Mouse (Mus musculus) intestine, embryonic 15.5 days (tissue): ENCODE results near the gene Nrd1. TPM values are rescaled to one million over a fixed set of nuclear protein-coding genes. Genes with fewer than 3 reads are reported as not detected.
A peak's percentile ranks its signal among the peaks of the same experiment; 100 is the strongest.

Experiments
- ATAC-seq: fragments of 200-750 bp; cut with Nextera tagmentation; 2 replicates; pipeline ENCODE4 v1.8.0; 2017; ENCODE audit warnings: moderate TSS enrichment, moderate library complexity
- H3K27ac ChIP-seq: fragments of 300-500 bp; sonication (generic); 2 replicates; pipeline ENCODE4 v1.5.1; 2015; ENCODE audit warnings: mild to moderate bottlenecking, inconsistent platforms
- H3K27me3 ChIP-seq: fragments of 300-500 bp; sonication (generic); replicated peaks from 2 replicates; pipeline ENCODE4 v1.6.1; 2015; ENCODE audit warnings: inconsistent platforms
- H3K36me3 ChIP-seq: fragments of 300-500 bp; sonication (generic); 2 replicates; pipeline ENCODE4 v1.6.1; 2015; ENCODE audit warnings: inconsistent platforms
- H3K4me1 ChIP-seq: fragments of 300-500 bp; sonication (generic); replicated peaks from 2 replicates; pipeline ENCODE4 v1.6.1; 2015; ENCODE audit warnings: inconsistent platforms
- H3K4me2 ChIP-seq: fragments of 300-500 bp; sonication (generic); replicated peaks from 2 replicates; pipeline ENCODE4 v1.6.1; 2015; ENCODE audit warnings: mild to moderate bottlenecking, inconsistent platforms
- H3K4me3 ChIP-seq: fragments of 300-500 bp; sonication (generic); replicated peaks from 2 replicates; pipeline ENCODE4 v1.5.1; 2015; ENCODE audit warnings: inconsistent platforms
- H3K9ac ChIP-seq: fragments of 300-500 bp; sonication (generic); 2 replicates; pipeline ENCODE4 v1.6.1; 2015; ENCODE audit warnings: inconsistent platforms
- H3K9me3 ChIP-seq: fragments of 300-500 bp; sonication (generic); 2 replicates; pipeline ENCODE4 v1.6.1; 2016; ENCODE audit warnings: inconsistent platforms
- WGBS: fragments of 180-500 bp; shearing (Covaris S2); methylation state at CpG from one replicate; pipeline ENCODE4 v1.1.7; 2015; 5-methylcytosine and 5-hydroxymethylcytosine counted together
- polyA plus RNA-seq: library from polyadenylated mRNA; unstranded; fragments of >200 nt; fragmentation: Nextera tagmentation; extraction: Ambion mirVana; gene quantifications from 2 replicates; pipeline ENCODE4 v1.2.1, GENCODE M21; 2015

Nrd1 gene
- polyA plus RNA-seq, 1 experiment from 2014 or later, result 56.0 TPM

DNA sequence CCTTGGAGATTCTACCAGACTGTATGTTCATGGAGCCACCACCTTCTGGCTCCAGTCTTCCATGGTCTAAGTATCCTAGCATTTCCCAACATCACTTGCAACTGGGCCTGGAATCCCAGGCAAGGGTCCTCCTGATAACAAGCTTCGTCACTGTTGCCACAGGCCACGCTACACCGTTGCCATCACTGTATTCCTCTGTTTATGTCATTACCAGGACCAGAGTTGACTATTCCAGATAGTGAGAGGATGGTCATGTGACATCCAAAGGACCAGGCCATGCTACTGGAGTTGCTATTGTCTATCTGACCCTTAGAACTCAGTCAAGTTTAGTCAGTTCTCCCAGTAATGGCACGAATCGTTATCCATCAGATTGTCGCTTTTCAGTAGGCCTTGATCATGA is 9.9 kb upstream of the Nrd1 start:
- H3K27me3 ChIP-seq, result no peaks in the 10 kb centered on the region

DNA sequence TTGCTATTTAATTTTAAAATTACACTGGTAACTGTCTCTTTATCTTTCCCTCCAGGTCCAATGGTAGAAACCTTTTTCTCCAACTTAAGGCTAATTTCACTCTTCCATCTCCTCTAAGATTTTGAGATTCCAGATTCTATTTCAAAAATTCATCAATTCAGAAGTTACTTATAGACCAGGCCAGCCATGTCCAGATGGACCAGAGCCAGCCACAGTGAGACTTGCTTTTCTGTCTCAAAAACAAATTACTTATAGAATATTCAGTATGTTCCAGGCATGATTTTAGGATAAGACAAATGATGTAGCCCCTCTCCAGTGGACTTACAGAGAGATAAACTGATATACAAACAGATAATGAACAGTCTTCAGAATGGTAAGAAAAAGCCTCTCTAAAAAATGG is 8.6 kb upstream of the Nrd1 start:
- Histone ChIP-seq H3K9me3 (no peaks in the 10 kb centered on the region), H3K27me3 (no peaks in the 10 kb centered on the region), H3K4me1 (no peaks in the 10 kb centered on the region), H3K9ac (no peak overlapping the region), H3K27ac (no peak overlapping the region), H3K4me3 (no peak overlapping the region), H3K4me2 (no peak overlapping the region), H3K36me3 (no peaks in the 10 kb centered on the region)
- no peak for ATAC-seq

More for the DNA sequence above, 9.9 kb upstream of the Nrd1 start:
- WGBS, result 89% methylated on average over 6 of the region's 6 CpGs
- no peak overlapping the region for H3K9ac ChIP-seq
- no peak for ATAC-seq
- no peak overlapping the region for H3K4me3 ChIP-seq
- H3K27ac ChIP-seq, result no peak overlapping the region
- H3K36me3 ChIP-seq, result no peaks in the 10 kb centered on the region
- H3K4me2 ChIP-seq, result no peak overlapping the region
- no peaks in the 10 kb centered on the region for H3K9me3 ChIP-seq
- H3K4me1 ChIP-seq, result no peaks in the 10 kb centered on the region

DNA sequence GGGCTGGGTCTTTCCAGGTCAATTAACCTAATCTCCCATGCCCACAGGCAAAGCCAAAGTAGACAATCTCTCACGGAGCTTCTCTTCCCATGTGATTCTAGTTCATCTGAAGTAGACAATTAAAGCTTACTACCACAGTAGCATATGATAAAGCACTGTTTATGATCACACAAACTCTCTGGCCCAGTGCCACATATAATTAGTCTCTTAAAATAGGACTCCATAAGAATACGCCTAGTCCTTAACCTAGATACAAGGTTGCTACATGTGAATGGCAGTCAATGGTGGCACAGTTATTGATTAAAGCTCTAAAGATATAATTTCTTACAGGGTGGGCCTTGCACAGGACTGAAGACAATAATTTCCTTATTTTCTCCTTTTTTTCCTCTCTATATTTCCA is 7.5 kb upstream of the Nrd1 start:
- Histone ChIP-seq H3K4me2 (no peak overlapping the region), H3K9ac (no peak overlapping the region), H3K27me3 (no peaks in the 10 kb centered on the region), H3K9me3 (no peaks in the 10 kb centered on the region), H3K4me1 (no peaks in the 10 kb centered on the region), H3K4me3 (no peak overlapping the region), H3K36me3 (no peaks in the 10 kb centered on the region), H3K27ac (no peak overlapping the region)
- ATAC-seq, result no peak
- 46% methylated on average over 2 of the region's 2 CpGs for whole genome bisulfite sequencing

DNA sequence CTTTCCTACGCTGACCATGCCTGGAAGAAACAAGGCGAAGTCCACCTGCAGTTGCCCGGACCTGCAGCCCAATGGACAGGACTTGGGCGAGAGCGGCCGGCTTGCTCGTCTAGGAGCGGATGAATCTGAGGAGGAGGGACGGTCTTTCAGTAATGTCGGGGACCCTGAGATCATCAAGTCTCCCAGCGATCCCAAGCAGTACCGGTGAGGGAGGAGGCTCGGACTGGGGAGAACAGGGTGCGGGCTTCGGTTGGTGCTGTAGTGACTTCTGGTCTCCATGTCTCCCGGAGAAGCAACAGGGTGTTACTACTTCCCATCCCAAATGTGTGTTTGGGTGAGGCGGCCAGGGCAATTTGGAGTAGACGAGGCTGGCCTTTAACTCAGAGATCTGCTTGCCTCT is 506 bp downstream of the Nrd1 start:
- Histone ChIP-seq H3K9me3 (no peaks in the 10 kb centered on the region), H3K4me1 (0 out of 2 replicates have a peak, but pooled peaks cover 2% of the 10 kb centered on the region), H3K9ac (peak overlapping the region; percentile 80), H3K4me2 (peak overlapping the region; percentile 78), H3K27ac (peak overlapping the region; percentile 93), H3K4me3 (peak overlapping the region; percentile 76), H3K36me3 (no peaks in the 10 kb centered on the region), H3K27me3 (no peaks in the 10 kb centered on the region)
- ATAC-seq, result peak; percentile 49; the same call in 1 of the 2 replicates
- WGBS, result 0% methylated on average over 18 of the region's 18 CpGs

DNA sequence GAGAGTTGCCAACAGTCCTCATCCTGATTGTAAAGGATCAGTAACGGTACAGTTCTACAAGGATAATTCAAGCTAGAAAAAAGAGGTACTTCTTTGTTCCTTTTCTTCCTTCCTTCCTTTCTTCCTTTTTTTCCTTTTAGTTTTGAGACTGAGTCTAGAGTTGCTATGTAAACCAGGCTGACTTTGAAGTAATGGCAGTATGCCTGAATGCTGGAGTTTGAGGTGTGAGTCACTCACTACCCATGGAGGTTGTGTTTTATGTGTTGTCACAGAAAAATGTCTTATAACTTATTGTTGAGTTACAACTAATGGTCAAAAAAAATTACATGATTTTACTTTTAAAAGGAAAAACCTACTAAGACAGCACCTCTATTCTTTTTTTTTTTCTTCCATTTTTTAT is 7.6 kb downstream of the Nrd1 start:
- Histone ChIP-seq H3K4me1 (no peaks in the 10 kb centered on the region), H3K4me2 (no peak overlapping the region), H3K36me3 (no peaks in the 10 kb centered on the region), H3K9me3 (no peaks in the 10 kb centered on the region), H3K27ac (no peak overlapping the region), H3K4me3 (no peak overlapping the region), H3K27me3 (no peaks in the 10 kb centered on the region), H3K9ac (no peak overlapping the region)
- no peak for ATAC-seq
- WGBS, result 89% methylated on average over 1 of the region's 1 CpGs

DNA sequence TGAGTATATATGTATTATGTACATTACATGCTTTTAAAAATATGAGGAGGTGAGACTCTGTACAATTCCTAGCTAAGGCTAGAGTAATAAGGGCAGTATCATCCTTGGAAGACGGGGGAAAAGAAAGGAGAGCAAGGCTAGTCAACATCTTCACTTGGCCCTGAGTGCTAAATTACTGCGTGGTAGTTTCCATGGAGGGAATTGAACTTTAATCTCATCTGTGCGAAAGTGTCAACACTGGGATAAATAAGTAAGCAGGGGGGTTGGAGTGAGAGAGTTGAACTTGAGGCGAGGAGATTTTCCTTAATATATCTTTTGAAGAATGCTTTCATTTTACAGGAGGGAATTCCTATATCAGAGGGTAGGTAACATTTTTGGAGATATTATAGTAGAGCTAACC is 13.6 kb downstream of the Nrd1 start:
- ATAC-seq, result no peak
- 0 out of 2 replicates have a peak, but pooled peaks cover 3% of the 10 kb centered on the region for H3K36me3 ChIP-seq
- H3K27ac ChIP-seq, result no peak overlapping the region
- no peaks in the 10 kb centered on the region for H3K9me3 ChIP-seq
- H3K4me1 ChIP-seq, result no peaks in the 10 kb centered on the region
- H3K4me2 ChIP-seq, result no peak overlapping the region
- H3K4me3 ChIP-seq, result no peak overlapping the region
- no peaks in the 10 kb centered on the region for H3K27me3 ChIP-seq
- H3K9ac ChIP-seq, result no peak overlapping the region
- WGBS, result 92% methylated on average over 4 of the region's 4 CpGs

DNA sequence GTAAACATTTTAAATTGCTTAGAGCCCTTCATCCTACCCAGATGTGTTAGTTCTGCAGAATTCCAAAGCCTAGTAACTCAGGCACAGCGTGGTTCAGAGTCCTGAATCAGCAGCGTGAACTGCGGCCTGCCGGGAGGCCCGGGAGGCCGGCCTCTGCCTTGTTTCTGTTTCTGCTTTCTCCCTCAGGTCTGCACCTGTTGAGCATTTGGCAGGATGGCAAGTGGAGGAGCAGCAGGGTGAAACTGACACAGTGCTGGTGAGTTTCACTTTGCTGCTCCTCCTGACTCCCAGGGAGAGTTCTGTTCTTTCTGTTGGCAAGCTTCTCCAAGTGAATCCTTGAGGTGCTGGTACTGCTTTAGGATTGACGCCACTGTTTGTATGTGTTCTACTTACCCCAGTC is 17.0 kb downstream of the Nrd1 start:
- Histone ChIP-seq H3K27me3 (no peaks in the 10 kb centered on the region), H3K9me3 (no peaks in the 10 kb centered on the region), H3K36me3 (0 out of 2 replicates have a peak, but pooled peaks cover 5% of the 10 kb centered on the region), H3K4me3 (no peak overlapping the region), H3K27ac (no peak overlapping the region), H3K9ac (no peak overlapping the region), H3K4me2 (no peak overlapping the region), H3K4me1 (no peaks in the 10 kb centered on the region)
- no peak for ATAC-seq
- WGBS, result 57% methylated on average over 7 of the region's 7 CpGs

DNA sequence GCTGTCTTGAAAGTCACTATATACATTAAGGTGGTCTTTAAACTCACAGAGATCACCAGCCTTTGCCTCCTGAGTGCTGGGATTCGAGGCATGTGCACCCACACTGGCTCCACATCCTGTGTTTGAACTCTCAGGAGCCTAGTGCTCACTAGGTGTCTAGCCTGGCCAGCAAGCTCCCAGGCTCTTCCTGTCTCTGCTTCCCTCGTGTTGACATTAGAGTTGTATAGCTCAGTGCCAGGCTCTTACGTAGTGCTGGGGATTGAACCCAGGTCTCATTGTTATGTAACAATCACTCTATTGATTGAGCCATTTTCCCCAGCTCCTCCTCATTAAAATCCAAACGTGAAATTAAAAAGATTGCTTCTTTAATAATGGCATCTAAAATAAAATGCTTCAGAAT is 18.8 kb downstream of the Nrd1 start:
- 80% methylated on average over 4 of the region's 4 CpGs for WGBS
- Histone ChIP-seq H3K9ac (no peak overlapping the region), H3K36me3 (peaks cover 5% of the 10 kb centered on the region; the same call in 1 of the 2 replicates), H3K4me2 (no peak overlapping the region), H3K27ac (no peak overlapping the region), H3K27me3 (no peaks in the 10 kb centered on the region), H3K4me3 (no peak overlapping the region), H3K4me1 (no peaks in the 10 kb centered on the region), H3K9me3 (no peaks in the 10 kb centered on the region)
- no peak for ATAC-seq

DNA sequence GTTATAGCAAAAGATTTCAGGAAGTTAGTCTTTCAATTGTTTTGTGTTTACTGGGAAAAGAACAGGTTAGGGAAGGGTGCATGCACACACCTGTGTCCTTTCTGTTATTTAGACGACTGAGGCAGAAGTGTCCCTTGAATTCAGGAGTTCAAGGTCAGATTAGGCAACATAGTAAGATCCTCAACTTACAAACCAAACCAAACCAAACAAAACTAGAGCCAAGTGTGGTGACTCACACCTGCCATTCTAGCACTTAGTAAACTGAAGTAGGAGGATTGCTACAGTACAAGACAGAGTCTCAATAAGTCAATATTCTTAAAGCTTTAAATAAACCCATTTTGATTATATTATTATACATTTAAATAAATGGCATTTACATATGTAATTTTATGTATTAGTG is 21.5 kb downstream of the Nrd1 start:
- no peak overlapping the region for H3K4me3 ChIP-seq
- no peak overlapping the region for H3K9ac ChIP-seq
- 72% methylated on average over 1 of the region's 1 CpGs for WGBS
- H3K27me3 ChIP-seq, result no peaks in the 10 kb centered on the region
- peaks cover 5% of the 10 kb centered on the region; the same call in 1 of the 2 replicates for H3K36me3 ChIP-seq
- no peak overlapping the region for H3K27ac ChIP-seq
- H3K4me1 ChIP-seq, result 0 out of 2 replicates have a peak, but pooled peaks cover 2% of the 10 kb centered on the region
- no peaks in the 10 kb centered on the region for H3K9me3 ChIP-seq
- no peak for ATAC-seq
- H3K4me2 ChIP-seq, result no peak overlapping the region

DNA sequence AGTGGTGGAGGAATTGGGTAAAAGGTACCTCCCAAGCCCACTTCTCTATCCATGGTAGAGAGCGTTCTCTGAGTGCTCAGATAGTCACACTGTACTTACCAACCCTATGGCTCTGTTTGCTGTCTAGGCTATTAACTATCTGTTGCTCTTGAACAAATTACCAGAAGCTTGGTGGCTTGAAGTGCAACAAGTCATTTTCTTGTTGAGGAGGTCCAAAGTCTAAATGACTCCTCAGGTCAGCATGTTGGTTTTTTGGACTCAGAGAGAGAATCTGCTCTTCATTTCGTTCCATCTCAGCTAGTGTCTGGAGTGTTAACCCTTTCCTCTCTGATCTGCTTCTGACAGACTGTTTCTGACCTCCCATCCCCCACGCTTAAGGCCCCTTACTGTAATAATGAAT is 24.6 kb downstream of the Nrd1 start:
- ATAC-seq, result no peak
- no peaks in the 10 kb centered on the region for H3K9me3 ChIP-seq
- no peaks in the 10 kb centered on the region; the same call in 1 of the 2 replicates for H3K36me3 ChIP-seq
- H3K27ac ChIP-seq, result no peak overlapping the region
- WGBS, result 68% methylated on average over 3 of the region's 3 CpGs
- 0 out of 2 replicates have a peak, but pooled peaks cover 2% of the 10 kb centered on the region for H3K4me1 ChIP-seq
- H3K9ac ChIP-seq, result no peak overlapping the region
- H3K4me2 ChIP-seq, result no peak overlapping the region
- no peaks in the 10 kb centered on the region for H3K27me3 ChIP-seq
- H3K4me3 ChIP-seq, result no peak overlapping the region

DNA sequence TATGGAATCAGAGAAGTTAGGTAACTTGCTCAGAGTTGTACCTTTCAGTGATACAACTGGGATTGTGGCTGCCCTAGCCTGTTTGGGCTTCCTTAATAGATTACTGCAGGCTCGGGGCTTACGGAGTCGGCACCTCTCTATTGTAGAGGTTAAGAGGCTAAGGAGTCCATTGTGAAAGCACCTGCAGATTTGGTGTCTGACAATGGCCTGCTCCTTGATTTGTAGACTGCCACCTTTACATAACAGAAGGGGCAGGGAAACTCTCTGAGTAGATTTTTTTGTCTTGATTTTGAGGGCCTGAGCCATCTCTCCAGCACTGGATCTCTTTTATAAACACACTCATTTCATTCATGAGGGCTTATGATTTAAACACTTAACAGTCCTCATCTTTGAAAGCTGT is 26.1 kb downstream of the Nrd1 start:
- H3K4me1 ChIP-seq, result 0 out of 2 replicates have a peak, but pooled peaks cover 2% of the 10 kb centered on the region
- H3K27ac ChIP-seq, result no peak overlapping the region
- no peak overlapping the region for H3K4me3 ChIP-seq
- no peaks in the 10 kb centered on the region for H3K9me3 ChIP-seq
- no peaks in the 10 kb centered on the region for H3K27me3 ChIP-seq
- no peak overlapping the region for H3K4me2 ChIP-seq
- no peak for ATAC-seq
- H3K36me3 ChIP-seq, result no peaks in the 10 kb centered on the region; the same call in 1 of the 2 replicates
- WGBS, result 87% methylated on average over 3 of the region's 3 CpGs
- no peak overlapping the region for H3K9ac ChIP-seq

DNA sequence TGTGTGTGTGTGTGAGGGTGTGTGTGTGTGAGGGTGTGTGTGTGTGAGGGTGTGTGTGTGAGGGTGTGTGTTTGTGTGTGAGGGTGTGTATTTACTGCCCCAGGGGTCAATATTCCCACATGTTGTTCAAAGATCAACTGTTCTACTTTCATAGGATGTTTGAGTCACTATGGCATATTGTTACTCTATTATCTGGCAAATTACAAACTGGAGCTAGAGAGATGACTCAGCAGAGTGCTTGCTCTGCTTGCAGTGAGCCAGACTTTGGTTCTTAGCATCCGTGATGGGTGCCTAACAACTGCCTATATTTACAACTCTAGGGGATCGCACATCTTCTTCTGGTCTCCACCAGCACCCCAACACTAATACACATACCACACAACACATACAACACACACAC is 29.4 kb downstream of the Nrd1 start:
- 97% methylated on average over 2 of the region's 2 CpGs for WGBS
- Histone ChIP-seq H3K4me1 (0 out of 2 replicates have a peak, but pooled peaks cover 2% of the 10 kb centered on the region), H3K9me3 (no peaks in the 10 kb centered on the region), H3K27me3 (no peaks in the 10 kb centered on the region), H3K4me3 (no peak overlapping the region), H3K9ac (no peak overlapping the region), H3K36me3 (no peaks in the 10 kb centered on the region), H3K27ac (no peak overlapping the region), H3K4me2 (no peak overlapping the region)
- no peak for ATAC-seq

DNA sequence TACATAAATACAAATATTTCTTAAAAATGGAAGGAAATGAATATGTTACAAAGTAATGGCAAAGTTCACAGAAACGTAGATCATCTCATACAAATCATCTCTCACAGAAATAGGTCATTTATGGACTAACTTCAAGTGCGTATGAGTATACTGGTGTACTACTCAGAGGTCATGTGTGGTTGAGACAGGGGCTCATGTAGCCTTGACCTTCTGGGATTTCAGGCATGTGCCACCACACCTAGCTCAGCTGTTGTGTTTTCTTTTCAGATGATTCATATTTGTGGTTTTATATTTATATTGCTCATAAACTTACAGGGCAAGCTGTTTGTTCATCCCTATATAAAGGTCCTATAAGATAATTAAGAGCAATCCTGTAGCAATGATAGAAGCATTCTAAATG is 29.8 kb downstream of the Nrd1 start:
- Histone ChIP-seq H3K9ac (no peak overlapping the region), H3K9me3 (no peaks in the 10 kb centered on the region), H3K4me2 (no peak overlapping the region), H3K4me1 (no peaks in the 10 kb centered on the region), H3K36me3 (no peaks in the 10 kb centered on the region), H3K27me3 (no peaks in the 10 kb centered on the region), H3K4me3 (no peak overlapping the region), H3K27ac (no peak overlapping the region)
- no peak for ATAC-seq
- WGBS, result 96% methylated on average over 2 of the region's 2 CpGs
